In the genomic region with DNA sequence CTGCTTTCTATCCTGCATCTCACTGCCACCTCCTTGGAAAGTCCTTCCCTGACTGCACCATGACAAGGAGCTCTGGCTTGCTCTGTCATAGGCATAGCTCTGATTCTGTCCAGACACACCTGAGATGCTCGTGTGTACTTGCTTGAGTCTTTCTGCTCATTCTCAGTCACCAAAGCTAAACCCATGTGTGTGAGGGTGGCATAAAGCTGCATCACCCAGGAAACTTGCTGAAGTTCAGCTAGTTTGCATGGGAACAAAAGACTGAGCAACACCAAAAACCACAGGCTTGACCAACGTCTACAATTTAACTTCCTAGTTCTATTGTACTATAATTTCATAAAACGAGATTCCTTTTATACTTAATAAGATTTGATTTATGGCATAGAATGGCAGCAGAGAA, we compare ENCODE assay signal across 29 mouse cellular contexts. TPM values are rescaled to one million over a fixed set of nuclear protein-coding genes. Genes with fewer than 3 reads are reported as not detected.
DNase-seq lines count a peak whose midpoint lies in the region; ATAC-seq and TF ChIP-seq lines count a peak whose summit lies in the region.
"Had no signal": no experiment of that assay in that cellular context is flagged by ENCODE, and none has a peak within 500 bp of the region (broad histone marks: within the 10 kb centered on the region; RNA-seq: fewer than 3 reads in every experiment).

No protein-coding gene starts in this region.

- no peaks in the 10 kb centered on the region for H3K9me3 ChIP-seq in forebrain, embryonic 10.5 days
- H3K9me3 ChIP-seq: embryonic facial prominence, embryonic 10.5 days; embryonic facial prominence, embryonic 13.5 days; forebrain, embryonic 13.5 days; heart, embryonic 10.5 days; heart, embryonic 13.5 days; hindbrain, embryonic 12.5 days; hindbrain, embryonic 15.5 days had no signal

- peak; percentile 39 for DNase-seq in 416B (ENCODE audit: low read depth)
- no peak for DNase-seq in forebrain, embryonic 10.5 days (ENCODE audit: extremely low spot score, low spot score)
- DNase-seq in gastrocnemius, postnatal 4 days (ENCODE audit: low spot score in 2 of 2), result no peak
- no peak for DNase-seq in gastrocnemius, adult 8-10 months (ENCODE audit: low spot score in 2 of 2)
- DNase-seq: adrenal gland, postnatal 10 days; adrenal gland, postnatal 36 days; cerebellum, adult 11 months; cerebellum, adult 2 months; cerebellum, adult 9-11 months; cerebellum, postnatal 25 days; embryo, embryonic 11 days; forebrain, postnatal 0 days; gastrocnemius, postnatal 10 days; gastrocnemius, postnatal 36 days; heart, adult 2 months had no signal

- no peaks in the 10 kb centered on the region for H3K36me3 ChIP-seq in forebrain, embryonic 10.5 days (replicated peaks)
- H3K36me3 ChIP-seq: embryonic facial prominence, embryonic 10.5 days; embryonic facial prominence, embryonic 13.5 days; heart, embryonic 10.5 days; heart, embryonic 13.5 days; hindbrain, embryonic 12.5 days; hindbrain, embryonic 15.5 days had no signal

- H3K4me3 ChIP-seq in bone marrow, adult 2 months (replicated peaks; ENCODE audit: control insufficient read depth, low read depth, low read length), result no peak overlapping the region
- no peak overlapping the region for H3K4me3 ChIP-seq in forebrain, embryonic 10.5 days
- H3K4me3 ChIP-seq: embryonic facial prominence, embryonic 10.5 days; embryonic facial prominence, embryonic 13.5 days; erythroblast, embryonic 14.5 days; forebrain, embryonic 13.5 days; heart, adult 2 months; heart, embryonic 10.5 days; heart, embryonic 13.5 days; hindbrain, embryonic 12.5 days; hindbrain, embryonic 15.5 days had no signal

- peak; percentile 86 for ATAC-seq in megakaryocyte, adult 5-6 weeks (ENCODE audit: poor library complexity, severe bottlenecking)
- ATAC-seq: activated CD4-positive, CD25-positive, alpha-beta regulatory T cell, adult 4 months; forebrain, embryonic 13.5 days; forebrain, postnatal 0 days; intestine, postnatal 0 days had no signal

- TF ChIP-seq POLR2A in bone marrow, adult 2 months (IDR thresholded peaks at IDR 0.05; ENCODE audit: borderline replicate concordance, control insufficient read depth, low read depth, low read length), result no peak

- peaks cover 1% of the 10 kb centered on the region; the same call in 1 of the 2 replicates for H3K4me1 ChIP-seq in bone marrow, adult 2 months (ENCODE audit: control insufficient read depth, insufficient read depth, low read length)
- H3K4me1 ChIP-seq in forebrain, embryonic 10.5 days, result no peaks in the 10 kb centered on the region
- H3K4me1 ChIP-seq: embryonic facial prominence, embryonic 10.5 days; embryonic facial prominence, embryonic 13.5 days; forebrain, embryonic 13.5 days; heart, embryonic 10.5 days; heart, embryonic 13.5 days; hindbrain, embryonic 12.5 days; hindbrain, embryonic 15.5 days had no signal

- H3K27ac ChIP-seq in bone marrow, adult 2 months (ENCODE audit: control insufficient read depth, insufficient read depth, low read depth, low read length, poor library complexity), result peak overlapping the region; percentile 65; the same call in 1 of the 2 replicates
- H3K27ac ChIP-seq in forebrain, embryonic 10.5 days, result no peak overlapping the region
- H3K27ac ChIP-seq: embryonic facial prominence, embryonic 10.5 days; embryonic facial prominence, embryonic 13.5 days; forebrain, embryonic 13.5 days; heart, adult 2 months; heart, embryonic 10.5 days; heart, embryonic 13.5 days; hindbrain, embryonic 12.5 days; hindbrain, embryonic 15.5 days had no signal

- WGBS in bone marrow, adult 2 months, result 12% methylated on average over 3 of the region's 3 CpGs
- WGBS in forebrain, embryonic 10.5 days, result 81% methylated on average over 3 of the region's 3 CpGs

- no peak for TF ChIP-seq CTCF in bone marrow, adult 2 months (IDR thresholded peaks at IDR 0.05; ENCODE audit: control insufficient read depth, insufficient read depth, low read length)

- no peaks in the 10 kb centered on the region for H3K27me3 ChIP-seq in forebrain, embryonic 10.5 days (ENCODE audit: poor library complexity, severe bottlenecking)
- H3K27me3 ChIP-seq: embryonic facial prominence, embryonic 13.5 days; forebrain, embryonic 13.5 days; heart, embryonic 13.5 days; hindbrain, embryonic 12.5 days; hindbrain, embryonic 15.5 days had no signal

RNA-seq across cellular contexts. Expression of gene Gpr141, which starts 18.6 kb away (rescaled TPM):
- polyA plus RNA-seq in bone marrow, adult 2 months (2011; ENCODE audit: insufficient read depth, insufficient read length, low replicate concordance, missing spikeins), result 4.6 and 16.8 TPM in 2 replicates
- total RNA-seq in megakaryocyte, adult 5-6 weeks (2015), result 151 and 163 TPM in 2 replicates
- 201 and 203 TPM in 2 replicates for total RNA-seq in megakaryocyte, adult 5-6 weeks (2017)
- 0.05 and 0.17 TPM in 2 replicates for polyA plus RNA-seq in forebrain, embryonic 10.5 days (2016; fragmentation: Nextera tagmentation; extraction: Ambion mirVana)
- under 1 TPM; 0.29 to 0.32 TPM for total RNA-seq in gastrocnemius, postnatal 4 days (2021)
- total RNA-seq in gastrocnemius, adult 8-10 months (2022), result not detected
- total RNA-seq: ES-E14; gastrocnemius, postnatal 36 days; heart, adult 2 months had no signal
- polyA plus RNA-seq: activated CD4-positive, CD25-positive, alpha-beta regulatory T cell, adult 4 months; cerebellum, adult 2 months; cortical plate, adult 2 months; erythroblast, embryonic 14.5 days; forebrain, embryonic 13.5 days; forebrain, postnatal 0 days; hindbrain, embryonic 12.5 days; hindbrain, embryonic 15.5 days had no signal

Comparison
In these comparisons a context has a peak if more than half of its experiments do, and no peak if none do; other contexts are left out.
1. RNA of gene Gpr141, which starts 18.6 kb away (total RNA-seq): 151 to 203 TPM in megakaryocyte, adult 5-6 weeks; 0.29 to 0.32 TPM in gastrocnemius, postnatal 4 days and not detected in gastrocnemius, adult 8-10 months; every median in the first group is over 100 times any median in the second.